Mouse (Mus musculus) small intestine, adult 2 months (tissue): Measurements from ENCODE around the gene Zmiz1. TPM values are rescaled to one million over a fixed set of nuclear protein-coding genes. Genes with fewer than 3 reads are reported as not detected.

ENCODE experiments used
- H3K27ac ChIP-seq: fragments of 200-500 bp; 2 replicates; pipeline ENCODE4 v1.5.1; 2012; ENCODE audit warnings: low read depth, low read length, control low read depth, inconsistent platforms; ENCODE audit not compliant: insufficient read depth
- H3K27me3 ChIP-seq: fragments of 200-500 bp; 2 replicates; pipeline ENCODE4 v1.6.1; 2012; ENCODE audit warnings: mild to moderate bottlenecking, moderate library complexity, low read length, inconsistent platforms; ENCODE audit not compliant: control insufficient read depth, insufficient read depth
- H3K36me3 ChIP-seq: fragments of 200-500 bp; 2 replicates; pipeline ENCODE4 v1.6.1; 2012; ENCODE audit warnings: mild to moderate bottlenecking, low read length, control low read depth, inconsistent platforms; ENCODE audit not compliant: control insufficient read depth, insufficient read depth
- H3K4me1 ChIP-seq: fragments of 200-500 bp; 2 replicates; pipeline ENCODE4 v1.6.1; 2012; ENCODE audit warnings: low read length, inconsistent platforms, mixed read lengths; ENCODE audit not compliant: control insufficient read depth, insufficient read depth, insufficient read length
- H3K4me3 ChIP-seq: fragments of 200-500 bp; 2 replicates; pipeline ENCODE4 v1.5.1; 2012; ENCODE audit warnings: low read depth, mild to moderate bottlenecking, control low read depth, inconsistent platforms, low read length, moderate library complexity
- CTCF ChIP-seq: fragments of 200-500 bp; IDR thresholded peaks from 2 replicates; pipeline ENCODE4 v1.5.1; 2012; ENCODE audit warnings: low read depth, mild to moderate bottlenecking, control low read depth, inconsistent platforms, low read length, moderate library complexity, mixed read lengths; ENCODE audit not compliant: insufficient replicate concordance, insufficient read length; ENCODE audit errors: extremely low read depth
- POLR2A ChIP-seq: fragments of 200-500 bp; IDR thresholded peaks from 2 replicates; pipeline ENCODE4 v1.6.1; 2012; ENCODE audit warnings: low read depth, mild to moderate bottlenecking, control low read depth, inconsistent platforms, low read length, moderate library complexity
- WGBS: fragments of 180-500 bp; shearing (Covaris S2); methylation state at CpG from one replicate; pipeline ENCODE4 v1.1.7; 2018; 5-methylcytosine and 5-hydroxymethylcytosine counted together
- polyA plus RNA-seq: library from polyadenylated mRNA; depleted of rRNA; stranded (reverse); fragments of >200 nt; gene quantifications from 2 replicates; pipeline ENCODE4 v1.2.3, GENCODE M21; 2012

The Zmiz1 gene
- polyA plus RNA-seq, 1 experiment = 91.5 TPM

DNA sequence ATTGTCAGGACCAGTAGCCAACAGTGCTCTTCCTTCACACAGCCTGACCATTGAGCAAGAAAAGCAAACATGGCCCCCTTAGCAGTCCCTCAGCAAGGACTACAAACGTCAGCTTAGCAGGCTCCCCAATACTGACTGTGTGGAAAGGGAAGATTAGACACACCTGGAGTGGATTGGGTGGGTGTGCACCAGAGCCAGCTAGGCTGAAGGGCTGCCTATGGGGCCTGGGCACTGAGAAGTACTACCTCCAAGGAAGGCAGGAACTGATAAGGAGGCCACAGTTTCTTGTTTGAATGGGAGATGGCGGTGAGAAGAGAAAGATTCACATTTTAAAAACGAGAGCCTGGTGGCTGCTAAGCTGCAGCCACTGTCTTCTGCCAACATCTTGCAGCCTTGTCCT, 208.6 kb downstream of the Zmiz1 start:
- 57% methylated on average over 3 of the region's 3 CpGs for WGBS
- TF ChIP-seq POLR2A (no peak), CTCF (no peak)
- H3K27me3 ChIP-seq = no peaks in the 10 kb centered on the region
- H3K4me3 ChIP-seq = no peak overlapping the region
- H3K36me3 ChIP-seq = peaks cover 22% of the 10 kb centered on the region
- no peak overlapping the region for H3K27ac ChIP-seq
- no peaks in the 10 kb centered on the region for H3K4me1 ChIP-seq

GRCm38 (mm10) chr14:25679625-25680024, 220.6 kb downstream of the Zmiz1 start:
- peaks cover 2% of the 10 kb centered on the region; the same call in 1 of the 2 replicates for H3K4me1 ChIP-seq
- H3K4me3 ChIP-seq = no peak overlapping the region
- 59% methylated on average over 7 of the region's 7 CpGs for WGBS
- H3K27ac ChIP-seq = no peak overlapping the region
- no peaks in the 10 kb centered on the region for H3K27me3 ChIP-seq
- no peaks in the 10 kb centered on the region for H3K36me3 ChIP-seq
- TF ChIP-seq POLR2A (no peak), CTCF (no peak)

DNA sequence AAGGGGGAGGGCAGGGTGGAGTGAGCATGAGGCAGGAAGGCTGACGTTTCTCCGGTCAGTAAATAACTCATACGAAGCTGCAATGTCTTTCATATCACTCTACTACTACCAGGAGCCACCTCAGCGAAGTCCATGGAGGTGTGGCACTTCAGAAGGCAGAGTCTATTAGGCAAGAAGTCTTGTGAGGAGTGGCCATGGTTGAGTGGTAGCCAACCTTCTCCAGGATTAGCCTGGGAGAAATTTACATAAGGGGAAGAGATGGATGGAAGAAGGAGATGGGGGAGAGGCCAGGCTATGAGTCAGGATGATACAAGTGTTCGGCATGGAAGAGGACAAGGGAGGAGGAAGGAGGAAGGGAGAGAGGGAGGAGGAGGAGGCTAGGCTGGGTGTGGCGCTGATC, 223.0 kb downstream of the Zmiz1 start:
- no peak overlapping the region for H3K27ac ChIP-seq
- no peak overlapping the region for H3K4me3 ChIP-seq
- TF ChIP-seq POLR2A (no peak), CTCF (no peak)
- no peaks in the 10 kb centered on the region for H3K36me3 ChIP-seq
- H3K27me3 ChIP-seq = no peaks in the 10 kb centered on the region
- 28% methylated on average over 6 of the region's 6 CpGs for WGBS
- peaks cover 11% of the 10 kb centered on the region; the same call in 1 of the 2 replicates for H3K4me1 ChIP-seq

- no peaks in the 10 kb centered on the region for H3K36me3 ChIP-seq
- no peak for TF ChIP-seq CTCF
- TF ChIP-seq POLR2A = no peak
- no peaks in the 10 kb centered on the region for H3K27me3 ChIP-seq
- WGBS = 16% methylated on average over 7 of the region's 7 CpGs
- no peak overlapping the region for H3K27ac ChIP-seq
- H3K4me1 ChIP-seq = peaks cover 11% of the 10 kb centered on the region; the same call in 1 of the 2 replicates
- H3K4me3 ChIP-seq = no peak overlapping the region
These were observed 227.4 kb downstream of the Zmiz1 start for GRCm38 (mm10) chr14:25686216-25686945.

- Histone ChIP-seq H3K36me3 (no peaks in the 10 kb centered on the region), H3K4me3 (no peak overlapping the region), H3K27ac (no peak overlapping the region), H3K27me3 (no peaks in the 10 kb centered on the region), H3K4me1 (peaks cover 9% of the 10 kb centered on the region; the same call in 1 of the 2 replicates)
- TF ChIP-seq CTCF (no peak), POLR2A (no peak)
- 56% methylated on average over 10 of the region's 10 CpGs for WGBS
These were observed 228.3 kb downstream of the Zmiz1 start for GRCm38 (mm10) chr14:25686983-25687901.

DNA sequence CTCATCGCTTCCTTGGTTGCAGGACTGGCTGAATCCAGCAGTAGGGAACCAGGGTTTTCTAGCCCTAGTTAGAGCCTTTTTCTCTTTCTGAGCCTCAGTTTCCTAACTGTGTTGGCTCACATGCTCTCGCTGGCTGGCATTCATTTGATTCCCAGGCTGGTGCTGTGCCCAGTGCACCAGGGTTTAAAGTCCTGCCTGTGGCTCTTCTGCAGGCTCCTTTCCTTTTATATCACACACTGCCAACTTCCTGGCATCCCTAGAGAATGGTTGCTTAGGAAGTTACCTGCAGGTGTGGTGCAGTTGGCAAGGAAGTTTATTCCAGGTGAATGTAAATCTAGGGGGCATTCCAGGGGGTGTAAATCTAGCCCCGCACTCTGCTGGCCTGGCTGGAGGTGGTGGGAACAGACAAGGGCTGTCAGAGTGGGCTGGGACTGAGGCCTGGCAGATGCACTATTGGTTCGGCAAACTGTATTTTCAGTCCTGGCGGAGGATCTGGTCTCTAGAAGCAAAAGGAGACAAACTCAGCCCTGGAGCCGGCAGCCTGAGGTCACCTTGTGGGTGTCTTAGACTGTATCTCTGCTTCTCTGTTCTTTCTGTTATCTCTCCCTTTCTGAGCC, 234.4 kb downstream of the Zmiz1 start:
- peak overlapping the region; percentile 88 for H3K27ac ChIP-seq
- WGBS = 12% methylated on average over 6 of the region's 6 CpGs

More for the DNA sequence above, 234.4 kb downstream of the Zmiz1 start:
- H3K4me3 ChIP-seq = peak overlapping the region; percentile 93
- H3K4me1 ChIP-seq = peaks cover 16% of the 10 kb centered on the region
- peaks cover 9% of the 10 kb centered on the region; the same call in 1 of the 2 replicates for H3K36me3 ChIP-seq
- no peaks in the 10 kb centered on the region for H3K27me3 ChIP-seq
- TF ChIP-seq CTCF = no peak
- no peak for TF ChIP-seq POLR2A
